Mouse (Mus musculus): ENCODE results near the gene Aldh9a1. TPM values are rescaled to one million over a fixed set of nuclear protein-coding genes. Genes with fewer than 3 reads are reported as not detected.

Gene Aldh9a1
- polyA plus RNA-seq, 2 experiments: 32.7 to 46.7 TPM

GRCm38 (mm10) chr1:167383178-167383577 is 33.4 kb downstream of the Aldh9a1 start:
- no peak for ATAC-seq (ENCODE audit: low FRiP score, low read depth)
- Histone ChIP-seq H3K27ac (replicated peaks; ENCODE audit: low read depth, low read length) (no peak overlapping the region), H3K27me3 (ENCODE audit: control insufficient read depth, insufficient read depth, low read length) (no peaks in the 10 kb centered on the region), H3K36me3 (ENCODE audit: control insufficient read depth, insufficient read depth, low read length) (no peaks in the 10 kb centered on the region), H3K4me2 (replicated peaks; ENCODE audit: low read depth, low read length, severe bottlenecking) (no peak overlapping the region), H3K4me3 (replicated peaks; ENCODE audit: low read length) (no peak overlapping the region), H3K9ac (ENCODE audit: low read depth, low read length, severe bottlenecking) (no peak overlapping the region), H3K4me1 (ENCODE audit: control insufficient read depth, insufficient read depth, low read length) (no peaks in the 10 kb centered on the region), H3K9me3 (ENCODE audit: control insufficient read depth, low read length) (no peaks in the 10 kb centered on the region)
- DNase-seq (ENCODE audit: low spot score): no peak
- TF ChIP-seq POLR2A (IDR thresholded peaks at IDR 0.05; ENCODE audit: borderline replicate concordance, extremely low read depth, insufficient read depth, insufficient read length): no peak
- 92% methylated on average over 5 of the region's 5 CpGs for WGBS

GRCm38 (mm10) chr1:167384156-167384555 is 34.4 kb downstream of the Aldh9a1 start:
- DNase-seq (ENCODE audit: low spot score) (no peak), ATAC-seq (ENCODE audit: low FRiP score, low read depth) (no peak)
- no peaks in the 10 kb centered on the region for H3K27me3 ChIP-seq (ENCODE audit: control insufficient read depth, insufficient read depth, low read length)
- TF ChIP-seq POLR2A (IDR thresholded peaks at IDR 0.05; ENCODE audit: borderline replicate concordance, extremely low read depth, insufficient read depth, insufficient read length): no peak
- H3K4me3 ChIP-seq (replicated peaks; ENCODE audit: low read length): no peak overlapping the region
- H3K9me3 ChIP-seq (ENCODE audit: control insufficient read depth, low read length): no peaks in the 10 kb centered on the region
- H3K27ac ChIP-seq (replicated peaks; ENCODE audit: low read depth, low read length): no peak overlapping the region
- no peak overlapping the region for H3K9ac ChIP-seq (ENCODE audit: low read depth, low read length, severe bottlenecking)
- 56% methylated on average over 3 of the region's 3 CpGs for WGBS
- H3K36me3 ChIP-seq (ENCODE audit: control insufficient read depth, insufficient read depth, low read length): no peaks in the 10 kb centered on the region
- H3K4me1 ChIP-seq (ENCODE audit: control insufficient read depth, insufficient read depth, low read length): no peaks in the 10 kb centered on the region
- no peak overlapping the region for H3K4me2 ChIP-seq (replicated peaks; ENCODE audit: low read depth, low read length, severe bottlenecking)

- H3K9ac ChIP-seq (ENCODE audit: low read depth, low read length, severe bottlenecking): no peak overlapping the region
- 84% methylated on average over 2 of the region's 2 CpGs for WGBS
- no peak overlapping the region for H3K4me2 ChIP-seq (replicated peaks; ENCODE audit: low read depth, low read length, severe bottlenecking)
- no peaks in the 10 kb centered on the region for H3K27me3 ChIP-seq (ENCODE audit: control insufficient read depth, insufficient read depth, low read length)
- no peak overlapping the region for H3K4me3 ChIP-seq (replicated peaks; ENCODE audit: low read length)
- no peaks in the 10 kb centered on the region for H3K36me3 ChIP-seq (ENCODE audit: control insufficient read depth, insufficient read depth, low read length)
- ATAC-seq (ENCODE audit: low FRiP score, low read depth) (no peak), DNase-seq (ENCODE audit: low spot score) (no peak)
- H3K4me1 ChIP-seq (ENCODE audit: control insufficient read depth, insufficient read depth, low read length): no peaks in the 10 kb centered on the region
- H3K9me3 ChIP-seq (ENCODE audit: control insufficient read depth, low read length): no peaks in the 10 kb centered on the region
- no peak overlapping the region for H3K27ac ChIP-seq (replicated peaks; ENCODE audit: low read depth, low read length)
- no peak for TF ChIP-seq POLR2A (IDR thresholded peaks at IDR 0.05; ENCODE audit: borderline replicate concordance, extremely low read depth, insufficient read depth, insufficient read length)
Observed at GRCm38 (mm10) chr1:167385211-167385610, 35.4 kb downstream of the Aldh9a1 start.

- Histone ChIP-seq H3K4me1 (ENCODE audit: control insufficient read depth, insufficient read depth, low read length) (no peaks in the 10 kb centered on the region), H3K4me3 (replicated peaks; ENCODE audit: low read length) (no peak overlapping the region), H3K9me3 (ENCODE audit: control insufficient read depth, low read length) (no peaks in the 10 kb centered on the region), H3K27me3 (ENCODE audit: control insufficient read depth, insufficient read depth, low read length) (no peaks in the 10 kb centered on the region), H3K9ac (ENCODE audit: low read depth, low read length, severe bottlenecking) (no peak overlapping the region), H3K36me3 (ENCODE audit: control insufficient read depth, insufficient read depth, low read length) (no peaks in the 10 kb centered on the region), H3K27ac (replicated peaks; ENCODE audit: low read depth, low read length) (no peak overlapping the region), H3K4me2 (replicated peaks; ENCODE audit: low read depth, low read length, severe bottlenecking) (no peak overlapping the region)
- WGBS: 54% methylated on average over 5 of the region's 5 CpGs
- no peak for TF ChIP-seq POLR2A (IDR thresholded peaks at IDR 0.05; ENCODE audit: borderline replicate concordance, extremely low read depth, insufficient read depth, insufficient read length)
- DNase-seq (ENCODE audit: low spot score) (no peak), ATAC-seq (ENCODE audit: low FRiP score, low read depth) (no peak)
Observed at GRCm38 (mm10) chr1:167385636-167386035, 35.8 kb downstream of the Aldh9a1 start.

DNA sequence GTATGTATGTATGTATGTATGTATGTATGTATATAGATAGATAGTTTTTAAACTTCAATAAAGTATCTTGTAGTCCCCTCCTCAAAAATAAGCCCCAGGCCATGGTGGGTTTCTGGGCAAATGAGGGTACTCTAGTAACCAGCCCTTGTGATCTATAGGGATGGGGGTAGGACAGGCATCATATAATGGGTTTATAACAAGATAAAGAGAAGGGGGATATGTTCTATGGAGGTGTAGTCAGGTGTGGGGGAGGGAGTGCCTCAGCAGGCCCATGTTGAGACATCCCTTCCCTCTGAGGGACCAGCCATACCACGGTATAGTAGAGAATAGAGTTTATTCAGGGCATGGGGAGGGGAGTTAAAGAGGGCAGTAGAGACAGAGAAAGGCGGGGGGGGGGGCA is 36.7 kb downstream of the Aldh9a1 start:
- no peaks in the 10 kb centered on the region for H3K36me3 ChIP-seq (ENCODE audit: control insufficient read depth, insufficient read depth, low read length)
- H3K4me3 ChIP-seq (replicated peaks; ENCODE audit: low read length): no peak overlapping the region
- no peak overlapping the region for H3K27ac ChIP-seq (replicated peaks; ENCODE audit: low read depth, low read length)
- TF ChIP-seq POLR2A (IDR thresholded peaks at IDR 0.05; ENCODE audit: borderline replicate concordance, extremely low read depth, insufficient read depth, insufficient read length): no peak
- H3K4me2 ChIP-seq (replicated peaks; ENCODE audit: low read depth, low read length, severe bottlenecking): no peak overlapping the region
- ATAC-seq (ENCODE audit: low FRiP score, low read depth) (no peak), DNase-seq (ENCODE audit: low spot score) (no peak)
- H3K9me3 ChIP-seq (ENCODE audit: control insufficient read depth, low read length): no peaks in the 10 kb centered on the region
- H3K9ac ChIP-seq (ENCODE audit: low read depth, low read length, severe bottlenecking): no peak overlapping the region
- 33% methylated on average over 2 of the region's 2 CpGs for WGBS
- H3K4me1 ChIP-seq (ENCODE audit: control insufficient read depth, insufficient read depth, low read length): no peaks in the 10 kb centered on the region
- H3K27me3 ChIP-seq (ENCODE audit: control insufficient read depth, insufficient read depth, low read length): no peaks in the 10 kb centered on the region

GRCm38 (mm10) chr1:167387310-167387709 is 37.5 kb downstream of the Aldh9a1 start:
- H3K36me3 ChIP-seq (ENCODE audit: control insufficient read depth, insufficient read depth, low read length): no peaks in the 10 kb centered on the region
- H3K9me3 ChIP-seq (ENCODE audit: control insufficient read depth, low read length): no peaks in the 10 kb centered on the region
- H3K9ac ChIP-seq (ENCODE audit: low read depth, low read length, severe bottlenecking): no peak overlapping the region
- ATAC-seq (ENCODE audit: low FRiP score, low read depth) (no peak), DNase-seq (ENCODE audit: low spot score) (no peak)
- no peak for TF ChIP-seq POLR2A (IDR thresholded peaks at IDR 0.05; ENCODE audit: borderline replicate concordance, extremely low read depth, insufficient read depth, insufficient read length)
- WGBS: 75% methylated on average over 2 of the region's 2 CpGs
- H3K4me3 ChIP-seq (replicated peaks; ENCODE audit: low read length): no peak overlapping the region
- H3K27me3 ChIP-seq (ENCODE audit: control insufficient read depth, insufficient read depth, low read length): no peaks in the 10 kb centered on the region
- H3K4me1 ChIP-seq (ENCODE audit: control insufficient read depth, insufficient read depth, low read length): no peaks in the 10 kb centered on the region
- no peak overlapping the region for H3K4me2 ChIP-seq (replicated peaks; ENCODE audit: low read depth, low read length, severe bottlenecking)
- H3K27ac ChIP-seq (replicated peaks; ENCODE audit: low read depth, low read length): no peak overlapping the region

Measured in limb, embryonic 14.5 days (tissue).